Mouse (Mus musculus): ENCODE results near the gene Gm13090. TPM values are rescaled to one million over a fixed set of nuclear protein-coding genes. Genes with fewer than 3 reads are reported as not detected.

Gm13090 gene
- polyA plus RNA-seq, 1 experiment from 2014 or later, result 0.54 TPM

DNA sequence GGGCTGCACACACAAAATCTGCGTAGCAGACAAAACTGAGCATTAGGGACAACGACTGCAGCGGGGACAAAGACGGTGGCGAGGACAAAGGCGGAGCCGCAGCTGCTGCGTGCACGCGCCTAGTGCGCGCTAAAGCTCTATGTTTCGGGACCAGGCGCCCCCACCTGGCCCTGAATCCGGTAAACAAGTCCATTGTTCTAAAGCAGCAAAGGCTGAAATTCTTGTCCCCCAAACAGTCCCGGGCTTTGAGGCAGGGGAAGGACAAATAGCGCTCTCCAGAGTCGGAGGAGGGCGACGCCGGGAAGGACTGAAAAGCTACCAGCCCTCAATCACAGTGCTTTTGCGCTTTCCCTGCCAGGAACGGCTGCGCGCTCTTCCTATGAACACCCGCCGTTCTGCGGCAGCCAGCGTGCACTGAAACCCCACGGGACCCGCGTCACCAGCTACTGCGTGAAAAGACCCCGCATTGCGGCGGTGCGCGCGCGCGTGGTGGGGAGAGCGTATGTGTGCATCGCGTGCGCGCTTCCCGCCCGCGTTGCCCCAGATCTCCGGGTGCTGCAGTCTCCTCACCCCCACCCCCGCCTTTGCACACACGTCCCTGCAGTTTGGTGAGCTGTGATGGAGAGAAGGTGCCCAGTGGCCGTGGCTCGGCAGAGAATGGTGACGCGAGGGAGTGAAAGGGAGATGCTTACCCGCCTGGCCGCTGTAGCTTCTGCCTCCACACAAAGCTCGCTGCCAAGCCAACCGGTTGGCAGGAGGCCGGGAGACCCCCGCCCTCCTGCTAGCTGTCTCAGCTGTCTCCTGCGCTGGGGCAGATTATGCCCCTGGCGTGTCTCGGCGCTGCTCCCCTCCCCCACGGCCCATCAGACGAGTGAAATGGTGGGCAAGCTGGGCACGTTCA, 39.5 kb downstream of the Gm13090 start:
- peaks cover 19% of the 10 kb centered on the region for H3K36me3 ChIP-seq (replicated peaks)
- under 1% methylated on average over 69 of the region's 69 CpGs for WGBS
- peak overlapping the region; percentile 70 for H3K4me2 ChIP-seq
- H3K9me3 ChIP-seq, result no peaks in the 10 kb centered on the region
- ATAC-seq (ENCODE audit: low FRiP score), result peak; percentile 83
- H3K4me1 ChIP-seq, result peaks cover 62% of the 10 kb centered on the region
- H3K4me3 ChIP-seq (replicated peaks), result peak overlapping the region; percentile 60
- H3K27ac ChIP-seq, result peak overlapping the region; percentile 100
- peak overlapping the region; percentile 94 for H3K9ac ChIP-seq
- H3K27me3 ChIP-seq, result peaks cover 5% of the 10 kb centered on the region; the same call in 1 of the 2 replicates

DNA sequence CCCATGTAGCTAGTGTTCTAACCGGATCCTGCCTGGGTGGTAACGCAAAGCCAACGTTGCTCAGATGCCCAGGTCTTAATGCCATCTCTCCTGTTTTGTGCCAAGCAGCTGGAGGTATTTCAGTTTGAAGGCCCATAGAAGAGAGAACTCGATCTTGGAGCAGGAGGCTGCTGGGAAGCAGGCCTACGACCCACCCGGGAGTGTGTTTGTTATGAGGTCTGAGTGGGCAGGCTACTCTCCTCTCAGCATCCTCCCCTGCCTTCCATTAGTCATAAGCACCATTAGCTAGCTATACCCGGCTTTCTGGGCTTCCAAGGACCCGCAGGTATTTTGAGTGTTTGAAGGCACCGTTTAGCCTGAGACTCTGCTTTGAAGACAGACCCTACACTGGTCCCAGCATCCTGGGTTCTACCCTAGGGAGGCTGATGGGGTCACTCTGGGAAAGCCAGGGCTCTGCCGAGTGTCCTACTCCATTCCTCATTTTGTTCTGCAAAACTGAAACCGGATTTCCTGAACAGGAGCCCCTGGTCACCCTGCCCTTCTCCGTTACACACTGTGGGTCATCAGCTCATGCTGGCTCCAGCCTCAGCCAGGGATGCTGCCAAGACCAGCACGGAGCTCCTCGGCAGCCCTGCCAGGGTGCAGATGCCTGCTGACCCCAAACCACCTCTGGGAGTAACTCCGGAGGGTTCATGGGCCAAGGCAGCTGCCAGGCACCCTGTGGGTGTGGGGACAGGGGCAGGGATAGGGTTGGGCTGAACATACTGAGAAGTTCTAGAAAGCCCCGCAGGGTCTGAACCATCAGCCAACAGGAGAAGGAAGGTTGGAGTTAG, 40.6 kb downstream of the Gm13090 start:
- Histone ChIP-seq H3K4me3 (replicated peaks) (peak overlapping the region; percentile 60), H3K27me3 (peaks cover 5% of the 10 kb centered on the region; the same call in 1 of the 2 replicates), H3K36me3 (replicated peaks) (peaks cover 11% of the 10 kb centered on the region), H3K27ac (peak overlapping the region; percentile 100), H3K4me2 (peak overlapping the region; percentile 70), H3K4me1 (peaks cover 54% of the 10 kb centered on the region), H3K9ac (peak overlapping the region; percentile 94), H3K9me3 (no peaks in the 10 kb centered on the region)
- WGBS, result 66% methylated on average over 16 of the region's 16 CpGs
- no peak; the same call in 1 of the 2 replicates for ATAC-seq (ENCODE audit: low FRiP score)

DNA sequence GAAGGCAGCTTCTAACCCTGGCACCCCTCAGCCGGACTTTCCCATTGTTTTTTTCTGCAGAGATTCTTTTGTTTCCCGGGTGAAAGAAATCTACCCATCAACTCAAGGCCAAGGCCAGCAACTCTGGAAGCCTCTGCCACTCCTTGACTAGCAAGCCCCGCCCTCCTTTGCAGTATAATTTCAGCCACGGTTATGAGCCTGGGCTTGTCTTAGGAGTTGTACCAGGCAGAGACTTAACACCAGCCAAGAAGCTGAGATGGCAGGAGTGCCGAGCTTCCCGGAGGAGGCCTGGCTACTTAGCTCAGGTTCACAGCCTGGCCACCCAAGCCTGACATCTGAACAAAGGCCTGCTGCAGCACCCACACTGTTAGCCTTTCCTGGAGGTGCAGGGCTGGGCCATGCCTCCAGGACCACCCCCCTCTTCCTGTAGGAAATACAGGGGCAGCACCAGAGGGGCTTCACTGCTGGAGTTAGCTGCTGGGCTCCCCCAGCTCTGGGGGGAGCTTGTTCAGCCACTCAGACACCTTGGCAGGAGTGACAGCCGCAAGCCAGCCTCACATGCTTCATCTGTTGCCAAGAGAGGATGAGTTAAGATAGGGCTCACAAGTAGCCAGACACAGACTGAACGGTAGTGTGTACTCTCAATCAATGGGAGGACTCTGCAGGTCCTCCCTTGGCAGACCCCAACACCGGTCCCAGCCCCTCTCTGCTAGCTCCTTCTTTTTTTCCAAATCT, 41.6 kb downstream of the Gm13090 start:
- Histone ChIP-seq H3K9ac (no peak overlapping the region), H3K27ac (peak overlapping the region; percentile 100), H3K9me3 (no peaks in the 10 kb centered on the region), H3K36me3 (replicated peaks) (0 out of 2 replicates have a peak, but pooled peaks cover under 1% of the 10 kb centered on the region), H3K4me2 (no peak overlapping the region), H3K27me3 (peaks cover 5% of the 10 kb centered on the region; the same call in 1 of the 2 replicates), H3K4me3 (replicated peaks) (no peak overlapping the region), H3K4me1 (peaks cover 48% of the 10 kb centered on the region)
- WGBS, result 62% methylated on average over 9 of the region's 9 CpGs
- no peak for ATAC-seq (ENCODE audit: low FRiP score)

DNA sequence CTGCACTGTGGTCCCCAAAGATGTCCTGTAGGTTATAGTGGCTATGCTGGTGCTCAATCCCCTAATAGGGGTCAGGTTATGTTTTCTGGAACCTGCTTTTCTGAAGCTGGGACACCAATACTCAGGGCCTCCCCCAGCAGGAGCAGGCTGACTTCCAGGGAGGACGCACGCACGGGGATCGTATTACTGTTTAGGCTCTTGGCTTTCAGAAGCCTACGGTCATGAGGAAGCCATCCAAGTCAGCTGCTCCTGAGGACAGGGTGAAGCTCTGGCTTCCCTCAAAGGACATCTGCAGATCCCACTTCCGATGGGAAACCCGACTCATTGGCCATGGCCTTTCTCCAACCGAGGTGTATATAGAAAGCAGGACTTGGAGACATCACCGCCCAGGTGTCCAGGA, 43.1 kb downstream of the Gm13090 start:
- Histone ChIP-seq H3K4me1 (peaks cover 34% of the 10 kb centered on the region), H3K9ac (no peak overlapping the region), H3K9me3 (no peaks in the 10 kb centered on the region), H3K36me3 (replicated peaks) (no peaks in the 10 kb centered on the region), H3K27me3 (peaks cover 5% of the 10 kb centered on the region; the same call in 1 of the 2 replicates), H3K4me2 (no peak overlapping the region), H3K4me3 (replicated peaks) (no peak overlapping the region), H3K27ac (no peak overlapping the region)
- WGBS, result 87% methylated on average over 9 of the region's 9 CpGs
- no peak for ATAC-seq (ENCODE audit: low FRiP score)

DNA sequence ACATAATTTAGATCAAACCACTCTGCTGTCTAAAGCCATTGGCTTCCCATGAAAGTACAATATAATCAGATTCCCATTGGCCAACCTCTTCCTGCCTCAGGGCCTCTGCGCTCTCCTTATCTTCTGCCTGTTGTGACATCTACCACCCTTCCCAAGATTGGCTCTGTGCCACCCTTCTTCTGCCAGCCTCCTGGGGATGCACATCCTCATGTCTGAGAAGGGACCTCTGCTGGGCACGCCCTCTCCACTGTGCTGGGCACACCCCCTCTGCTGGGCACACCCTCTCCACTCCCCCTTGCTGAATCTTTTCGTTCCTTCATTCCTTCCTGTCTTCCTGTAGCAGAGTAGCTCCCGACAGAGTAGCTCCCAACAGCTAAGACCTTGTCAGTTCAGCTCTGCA, 44.4 kb downstream of the Gm13090 start:
- no peak for ATAC-seq (ENCODE audit: low FRiP score)
- Histone ChIP-seq H3K36me3 (replicated peaks) (no peaks in the 10 kb centered on the region), H3K4me3 (replicated peaks) (no peak overlapping the region), H3K4me1 (peaks cover 39% of the 10 kb centered on the region), H3K4me2 (no peak overlapping the region), H3K9ac (no peak overlapping the region), H3K27ac (no peak overlapping the region), H3K9me3 (no peaks in the 10 kb centered on the region), H3K27me3 (peaks cover 5% of the 10 kb centered on the region; the same call in 1 of the 2 replicates)
- WGBS, result 79% methylated on average over 4 of the region's 4 CpGs

DNA sequence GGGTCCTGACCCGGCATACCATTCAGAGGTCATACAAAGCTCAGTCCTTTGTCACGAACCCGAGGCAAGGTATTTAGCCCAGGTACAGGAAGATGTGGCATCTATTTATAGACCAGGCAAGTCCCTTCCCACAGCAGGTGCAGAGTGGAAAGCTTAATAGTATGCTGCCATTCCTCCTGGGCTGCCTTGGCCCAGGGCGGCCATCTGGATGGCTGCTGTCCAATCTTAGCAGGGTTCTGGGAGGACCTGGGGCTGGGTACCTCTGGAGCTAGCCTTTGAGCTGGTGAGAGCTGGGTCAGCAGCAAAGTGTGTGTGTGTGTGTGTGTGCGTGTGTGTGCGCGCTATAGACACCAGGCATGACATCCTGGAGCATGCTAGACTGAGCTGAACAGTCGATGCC, 46.1 kb downstream of the Gm13090 start:
- peaks cover 5% of the 10 kb centered on the region; the same call in 1 of the 2 replicates for H3K27me3 ChIP-seq

DNA sequence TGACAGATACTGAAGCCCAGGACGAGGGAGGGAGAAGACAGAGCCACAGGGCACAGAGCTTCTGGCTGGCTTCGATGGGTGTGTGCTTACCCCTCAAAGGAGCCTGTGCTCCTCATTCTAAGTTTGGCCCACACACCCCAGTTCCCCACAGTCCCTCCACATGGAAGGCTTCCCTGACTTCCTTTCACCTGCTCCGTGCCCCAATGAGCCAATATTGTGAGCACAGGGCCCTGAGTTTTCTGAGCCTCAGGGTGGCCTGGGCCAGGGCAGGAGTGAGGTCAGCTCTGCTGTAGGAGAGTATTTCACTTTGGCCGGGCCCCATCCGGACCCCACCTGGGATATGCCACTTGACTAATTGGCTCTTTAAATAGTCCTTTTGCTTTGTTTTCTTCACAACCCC, 48.3 kb downstream of the Gm13090 start:
- Histone ChIP-seq H3K4me3 (replicated peaks) (no peak overlapping the region), H3K4me2 (peak overlapping the region; percentile 48), H3K36me3 (replicated peaks) (no peaks in the 10 kb centered on the region), H3K27ac (peak overlapping the region; percentile 98; the same call in 1 of the 2 replicates), H3K9ac (0 out of 2 replicates have a peak overlapping the region, but pooled peaks have one; percentile 48), H3K27me3 (0 out of 2 replicates have a peak, but pooled peaks cover 5% of the 10 kb centered on the region), H3K9me3 (no peaks in the 10 kb centered on the region), H3K4me1 (peaks cover 46% of the 10 kb centered on the region)
- 56% methylated on average over 5 of the region's 5 CpGs for WGBS
- ATAC-seq (ENCODE audit: low FRiP score), result no peak

More for the DNA sequence above, 46.1 kb downstream of the Gm13090 start:
- no peak overlapping the region for H3K9ac ChIP-seq
- no peaks in the 10 kb centered on the region for H3K9me3 ChIP-seq
- no peak overlapping the region for H3K27ac ChIP-seq
- H3K36me3 ChIP-seq (replicated peaks), result no peaks in the 10 kb centered on the region
- H3K4me3 ChIP-seq (replicated peaks), result no peak overlapping the region
- peaks cover 43% of the 10 kb centered on the region for H3K4me1 ChIP-seq
- H3K4me2 ChIP-seq, result no peak overlapping the region
- 87% methylated on average over 8 of the region's 8 CpGs for WGBS
- ATAC-seq (ENCODE audit: low FRiP score), result no peak

DNA sequence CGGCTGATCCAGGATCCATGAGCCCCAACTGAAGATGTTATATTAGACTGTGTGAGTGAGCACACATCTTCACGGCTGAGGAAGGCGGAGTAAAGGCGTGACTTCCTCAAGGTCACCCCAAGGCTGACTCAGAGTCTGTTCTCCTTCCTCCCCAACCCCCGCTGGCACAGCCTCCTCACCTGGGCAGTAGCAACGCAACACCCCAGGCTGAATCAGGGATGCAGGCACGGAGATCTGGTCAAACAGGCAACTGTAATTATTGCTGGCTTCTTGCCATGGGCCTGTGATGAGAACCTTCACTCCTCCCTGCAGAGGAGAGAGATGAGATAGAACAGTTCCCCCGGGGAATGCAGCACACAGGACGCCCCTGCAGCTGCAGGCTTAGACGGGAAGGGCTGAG, 48.8 kb downstream of the Gm13090 start:
- Histone ChIP-seq H3K36me3 (replicated peaks) (no peaks in the 10 kb centered on the region), H3K4me1 (peaks cover 46% of the 10 kb centered on the region), H3K9me3 (no peaks in the 10 kb centered on the region), H3K4me2 (peak overlapping the region; percentile 48), H3K27ac (peak overlapping the region; percentile 98; the same call in 1 of the 2 replicates), H3K27me3 (0 out of 2 replicates have a peak, but pooled peaks cover 3% of the 10 kb centered on the region), H3K4me3 (replicated peaks) (peak overlapping the region; percentile 11; the same call in 1 of the 2 replicates), H3K9ac (peak overlapping the region; percentile 48)
- WGBS, result 27% methylated on average over 10 of the region's 10 CpGs
- no peak for ATAC-seq (ENCODE audit: low FRiP score)

DNA sequence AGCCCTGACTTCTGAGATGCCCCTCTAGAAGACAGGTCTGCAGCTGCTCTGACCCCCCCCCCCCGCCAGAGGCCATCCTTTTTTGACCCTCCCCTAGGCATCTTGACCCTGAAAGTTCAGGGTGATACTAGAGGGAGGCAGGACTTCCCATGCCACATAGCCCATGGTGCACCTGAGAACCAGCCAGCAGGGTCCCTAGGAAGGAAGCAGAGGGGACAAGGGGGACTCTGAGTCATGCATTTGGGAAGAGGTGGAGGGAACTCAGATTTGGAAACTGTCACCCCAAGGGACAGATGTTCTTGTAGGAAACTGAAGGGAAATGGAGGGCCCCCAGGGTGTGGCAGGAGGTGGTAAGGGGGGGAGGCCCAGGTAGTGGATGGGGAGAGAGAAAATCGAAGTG, 49.2 kb downstream of the Gm13090 start:
- H3K27me3 ChIP-seq, result no peaks in the 10 kb centered on the region
- peak overlapping the region; percentile 24 for H3K4me3 ChIP-seq (replicated peaks)
- peak overlapping the region; percentile 98 for H3K27ac ChIP-seq
- H3K4me1 ChIP-seq, result peaks cover 46% of the 10 kb centered on the region
- no peaks in the 10 kb centered on the region for H3K36me3 ChIP-seq (replicated peaks)
- H3K9me3 ChIP-seq, result 0 out of 2 replicates have a peak, but pooled peaks cover under 1% of the 10 kb centered on the region
- peak overlapping the region; percentile 48 for H3K4me2 ChIP-seq
- no peak for ATAC-seq (ENCODE audit: low FRiP score)
- WGBS, result 22% methylated on average over 2 of the region's 2 CpGs
- peak overlapping the region; percentile 48 for H3K9ac ChIP-seq

DNA sequence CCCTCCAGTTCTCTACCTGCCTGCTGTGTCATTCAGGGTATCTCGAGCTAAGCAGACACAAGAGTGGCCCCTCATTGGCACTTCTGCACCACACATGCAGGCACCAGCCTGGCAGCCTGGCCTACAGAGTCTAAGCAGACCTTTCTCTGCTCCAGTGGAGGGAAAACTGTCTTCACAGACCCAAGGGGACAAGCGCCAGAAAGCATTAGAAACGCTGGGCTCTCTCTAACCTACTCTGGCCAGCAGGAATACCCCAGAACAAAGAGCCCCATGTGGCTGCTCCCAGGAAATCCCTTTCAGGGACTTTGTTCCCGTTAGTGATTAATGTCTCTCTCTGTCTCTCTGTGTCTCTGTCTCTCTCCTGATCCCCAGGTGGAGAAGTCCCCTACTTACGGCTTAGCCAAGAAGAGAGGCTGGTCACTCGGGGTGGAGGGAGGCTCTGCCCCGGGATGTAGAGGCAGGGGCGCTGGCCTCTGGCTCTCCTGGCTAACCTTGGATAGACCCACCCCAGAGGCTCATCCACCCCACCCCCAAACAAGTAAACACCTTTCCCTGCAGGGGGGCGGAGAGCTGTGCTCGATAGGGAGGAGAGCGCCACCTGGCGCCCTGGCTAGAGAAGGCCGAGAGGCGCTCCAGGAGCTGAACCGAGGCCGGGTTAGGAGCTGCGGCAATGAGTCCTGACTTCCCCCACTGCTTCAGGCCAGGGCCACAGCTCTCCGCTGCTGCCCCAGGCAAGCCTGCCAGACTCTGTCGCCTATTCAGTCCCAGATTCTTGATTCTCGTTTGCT, 49.9 kb downstream of the Gm13090 start:
- ATAC-seq (ENCODE audit: low FRiP score), result peak; percentile 12; the same call in 1 of the 2 replicates
- peak overlapping the region; percentile 48 for H3K9ac ChIP-seq

More for the DNA sequence above, 49.9 kb downstream of the Gm13090 start:
- Histone ChIP-seq H3K27ac (peak overlapping the region; percentile 98), H3K9me3 (0 out of 2 replicates have a peak, but pooled peaks cover 7% of the 10 kb centered on the region), H3K4me2 (peak overlapping the region; percentile 48), H3K27me3 (no peaks in the 10 kb centered on the region), H3K36me3 (replicated peaks) (no peaks in the 10 kb centered on the region), H3K4me3 (replicated peaks) (peak overlapping the region; percentile 24), H3K4me1 (peaks cover 46% of the 10 kb centered on the region)
- 4% methylated on average over 20 of the region's 20 CpGs for WGBS
